Mouse (Mus musculus) myocyte (in vitro differentiated cells): Measurements from ENCODE around the gene Dpp6.

Experiments
- E2F4 ChIP-seq: IDR thresholded peaks from one replicate; pipeline ENCODE4 v1.6.1; 2011; ENCODE audit warnings: mild to moderate bottlenecking, control low read depth, moderate library complexity; ENCODE audit not compliant: insufficient read depth
- MAX ChIP-seq: IDR thresholded peaks from one replicate; pipeline ENCODE4 v1.6.1; 2011; ENCODE audit warnings: low read depth, mild to moderate bottlenecking, control low read depth
- MYOD1 ChIP-seq, 3 experiments: IDR thresholded peaks; one replicate each; pipeline ENCODE4 v1.6.1; 2011; ENCODE audit warnings: control low read depth in 2 of 3, low read depth in 2 of 3, mild to moderate bottlenecking in 2 of 3, moderate library complexity in 1 of 3; ENCODE audit not compliant: insufficient read length in 2 of 3, control insufficient read depth in 1 of 3
- MYOG ChIP-seq, 3 experiments: IDR thresholded peaks; one replicate each; pipeline ENCODE4 v1.6.1; 2011; ENCODE audit warnings: control low read depth in 2 of 3, low read depth in 2 of 3, mild to moderate bottlenecking in 2 of 3; ENCODE audit not compliant: insufficient read length in 2 of 3, control insufficient read depth in 1 of 3, insufficient read depth in 1 of 3
- POLR2A ChIP-seq: IDR thresholded peaks from one replicate; pipeline ENCODE4 v1.6.1; 2011; ENCODE audit warnings: low read depth, mild to moderate bottlenecking, control low read depth, moderate library complexity; ENCODE audit not compliant: insufficient read length
- POLR2AphosphoS2 ChIP-seq: IDR thresholded peaks from one replicate; pipeline ENCODE4 v1.6.1; 2011; ENCODE audit warnings: low read depth, control low read depth; ENCODE audit not compliant: insufficient read length
- TCF12 ChIP-seq: IDR thresholded peaks from one replicate; pipeline ENCODE4 v1.6.1; 2011; ENCODE audit warnings: mild to moderate bottlenecking, control low read depth; ENCODE audit not compliant: poor library complexity, insufficient read depth, severe bottlenecking
- USF1 ChIP-seq: IDR thresholded peaks from one replicate; pipeline ENCODE4 v1.6.1; 2011; ENCODE audit warnings: low read depth, mild to moderate bottlenecking, control low read depth, moderate library complexity

DNA sequence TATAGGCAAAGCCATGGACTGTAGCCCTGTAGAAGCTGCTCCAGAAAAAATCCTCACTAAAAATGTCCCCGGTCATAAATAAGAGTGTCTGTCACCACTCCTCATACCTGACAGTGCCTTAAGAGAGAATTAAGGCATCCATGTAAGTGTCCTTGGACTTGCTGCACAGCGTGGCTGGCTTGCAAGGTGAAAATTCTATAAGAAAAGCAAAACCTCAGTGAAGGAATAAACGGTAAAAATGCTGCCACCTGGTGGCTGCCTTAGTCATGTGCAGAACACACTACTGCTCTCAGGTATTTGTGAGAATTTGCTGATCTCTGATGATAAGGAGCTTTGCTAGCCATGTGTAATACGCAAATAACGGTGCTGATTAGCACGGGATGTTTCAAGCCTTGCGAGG is 798.8 kb downstream of the Dpp6 start:
- TF ChIP-seq POLR2A (no peak), TCF12 (no peak), USF1 (no peak), MYOD1 (IDR thresholded peaks at IDR 0.05; ENCODE audit: control insufficient read depth in 1 of 3, insufficient read length in 2 of 3, low read depth in 2 of 3) (no peak), POLR2AphosphoS2 (no peak), MAX (no peak), MYOG (IDR thresholded peaks at IDR 0.05; ENCODE audit: control insufficient read depth in 1 of 3, insufficient read depth in 1 of 3, insufficient read length in 2 of 3, low read depth in 2 of 3) (no peak), E2F4 (no peak)
